Mouse (Mus musculus) cerebellum, postnatal 4 days (tissue): ENCODE results near the gene Eva1c.

Experiments used
- DNase-seq, 2 experiments: peaks; one replicate each; pipeline ENCODE4 v3.0.0; 2022; ENCODE audit warnings: low spot score in 2 of 2, mixed read lengths in 1 of 2

The Eva1c gene

GRCm38 (mm10) chr16:90864693-90865092 is 38.2 kb downstream of the Eva1c start:
- DNase-seq: no peak

GRCm38 (mm10) chr16:90865652-90866051 is 39.1 kb downstream of the Eva1c start:
- no peak for DNase-seq

GRCm38 (mm10) chr16:90868129-90868528 is 41.6 kb downstream of the Eva1c start:
- no peak for DNase-seq

GRCm38 (mm10) chr16:90869361-90869760 is 42.8 kb downstream of the Eva1c start:
- DNase-seq: no peak

GRCm38 (mm10) chr16:90872936-90873335 is 46.4 kb downstream of the Eva1c start:
- DNase-seq: no peak

- no peak for DNase-seq
Measured at GRCm38 (mm10) chr16:90874536-90874935, 48.0 kb downstream of the Eva1c start.

- DNase-seq: no peak
Measured at GRCm38 (mm10) chr16:90878135-90878860, 51.8 kb downstream of the Eva1c start.

- no peak for DNase-seq
Measured at GRCm38 (mm10) chr16:90882501-90882977, 56.0 kb downstream of the Eva1c start.

GRCm38 (mm10) chr16:90885351-90885750 is 58.8 kb downstream of the Eva1c start:
- no peak for DNase-seq

GRCm38 (mm10) chr16:90885781-90886565 is 59.5 kb downstream of the Eva1c start:
- DNase-seq: no peak

- no peak for DNase-seq
Measured at GRCm38 (mm10) chr16:90890683-90891082, 64.2 kb downstream of the Eva1c start.

- no peak for DNase-seq
Measured at GRCm38 (mm10) chr16:90891601-90892000, 65.1 kb downstream of the Eva1c start.

GRCm38 (mm10) chr16:90892081-90892480 is 65.6 kb downstream of the Eva1c start:
- DNase-seq: no peak

GRCm38 (mm10) chr16:90893019-90893418 is 66.5 kb downstream of the Eva1c start:
- no peak for DNase-seq

- no peak for DNase-seq
Measured at GRCm38 (mm10) chr16:90893792-90894191, 67.3 kb downstream of the Eva1c start.

- no peak for DNase-seq
Measured at GRCm38 (mm10) chr16:90897651-90898050, 71.1 kb downstream of the Eva1c start.

- DNase-seq: no peak
Measured at GRCm38 (mm10) chr16:90899498-90899897, 73.0 kb downstream of the Eva1c start.

GRCm38 (mm10) chr16:90901364-90901763 is 74.8 kb downstream of the Eva1c start:
- DNase-seq: no peak

- no peak for DNase-seq
Measured at GRCm38 (mm10) chr16:90903300-90903699, 76.8 kb downstream of the Eva1c start.

- DNase-seq: no peak
Measured at GRCm38 (mm10) chr16:90907250-90907649, 80.7 kb downstream of the Eva1c start.

- DNase-seq: no peak
Measured at GRCm38 (mm10) chr16:90910855-90911533, 84.5 kb downstream of the Eva1c start.

- no peak for DNase-seq
Measured at GRCm38 (mm10) chr16:90911766-90912165, 85.2 kb downstream of the Eva1c start.
